Mouse (Mus musculus) heart, embryonic 11.5 days (tissue): Measurements from ENCODE around the gene B230104I21Rik. TPM values are rescaled to one million over a fixed set of nuclear protein-coding genes. Genes with fewer than 3 reads are reported as not detected.
A peak's percentile ranks its signal among the peaks of the same experiment; 100 is the strongest.

Experiments used
- ATAC-seq: fragments of 200-750 bp; cut with Nextera tagmentation; replicated peaks from 2 replicates; pipeline ENCODE4 v1.8.0; 2017; ENCODE audit warnings: moderate library complexity; ENCODE audit not compliant: insufficient number of reproducible peaks, low FRiP score, low TSS enrichment
- H3K27ac ChIP-seq: fragments of 300-500 bp; sonication (generic); 2 replicates; pipeline ENCODE4 v1.5.1; 2014; ENCODE audit warnings: mild to moderate bottlenecking, low read depth, low read length
- H3K27me3 ChIP-seq: fragments of 300-500 bp; sonication (generic); 2 replicates; pipeline ENCODE4 v1.6.1; 2014; ENCODE audit warnings: mild to moderate bottlenecking, low read length, mixed read lengths; ENCODE audit not compliant: control insufficient read depth, insufficient read depth
- H3K36me3 ChIP-seq: fragments of 300-500 bp; sonication (generic); 2 replicates; pipeline ENCODE4 v1.6.1; 2014; ENCODE audit warnings: mild to moderate bottlenecking, low read length, moderate library complexity, mixed read lengths; ENCODE audit not compliant: control insufficient read depth, insufficient read depth
- H3K4me1 ChIP-seq: fragments of 300-500 bp; sonication (generic); 2 replicates; pipeline ENCODE4 v1.6.1; 2014; ENCODE audit warnings: low read length; ENCODE audit not compliant: control insufficient read depth, insufficient read depth
- H3K4me2 ChIP-seq: fragments of 300-500 bp; sonication (generic); 2 replicates; pipeline ENCODE4 v1.6.1; 2014; ENCODE audit warnings: mild to moderate bottlenecking, moderate library complexity
- H3K4me3 ChIP-seq: fragments of 300-500 bp; sonication (generic); 2 replicates; pipeline ENCODE4 v1.5.1; 2014; ENCODE audit warnings: low read depth, low read length
- H3K9ac ChIP-seq: fragments of 300-500 bp; sonication (generic); 2 replicates; pipeline ENCODE4 v1.6.1; 2014; ENCODE audit warnings: mild to moderate bottlenecking, low read depth, low read length, moderate library complexity
- H3K9me3 ChIP-seq: fragments of 300-500 bp; sonication (generic); replicated peaks from 2 replicates; pipeline ENCODE4 v1.6.1; 2016; ENCODE audit warnings: low read length; ENCODE audit not compliant: control insufficient read depth
- WGBS: fragments of 180-500 bp; shearing (Covaris S2); extraction: QIAGEN DNeasy Blood & Tissue Kit; methylation state at CpG from one replicate; pipeline ENCODE4 v1.1.7; 2014; ENCODE audit not compliant: insufficient replicate concordance; 5-methylcytosine and 5-hydroxymethylcytosine counted together
- polyA plus RNA-seq: library from polyadenylated mRNA; unstranded; fragments of >200 nt; fragmentation: Nextera tagmentation; extraction: Ambion mirVana; gene quantifications from 2 replicates; pipeline ENCODE4 v1.2.1, GENCODE M21; 2014

Gene B230104I21Rik
- polyA plus RNA-seq, 1 experiment from 2014 or later = 0.24 TPM

GRCm38 (mm10) chr4:154375939-154376625 lies 40.2 kb downstream of the B230104I21Rik start:
- peaks cover 6% of the 10 kb centered on the region for H3K4me1 ChIP-seq
- H3K4me2 ChIP-seq = no peak overlapping the region
- H3K27me3 ChIP-seq = peaks cover 9% of the 10 kb centered on the region
- no peak overlapping the region for H3K4me3 ChIP-seq
- no peaks in the 10 kb centered on the region for H3K9me3 ChIP-seq
- no peak for ATAC-seq
- 75% methylated on average over 10 of the region's 10 CpGs for WGBS
- H3K9ac ChIP-seq = no peak overlapping the region
- H3K27ac ChIP-seq = no peak overlapping the region
- no peaks in the 10 kb centered on the region for H3K36me3 ChIP-seq

GRCm38 (mm10) chr4:154378876-154379275 lies 42.9 kb downstream of the B230104I21Rik start:
- no peak overlapping the region for H3K4me2 ChIP-seq
- no peaks in the 10 kb centered on the region for H3K9me3 ChIP-seq
- H3K9ac ChIP-seq = no peak overlapping the region
- WGBS = 86% methylated on average over 2 of the region's 2 CpGs
- no peak for ATAC-seq
- no peaks in the 10 kb centered on the region for H3K36me3 ChIP-seq
- no peaks in the 10 kb centered on the region for H3K4me1 ChIP-seq
- H3K4me3 ChIP-seq = no peak overlapping the region
- no peak overlapping the region for H3K27ac ChIP-seq
- H3K27me3 ChIP-seq = peaks cover 18% of the 10 kb centered on the region

- ATAC-seq = no peak
- Histone ChIP-seq H3K27ac (no peak overlapping the region), H3K9me3 (no peaks in the 10 kb centered on the region), H3K9ac (no peak overlapping the region), H3K36me3 (no peaks in the 10 kb centered on the region), H3K27me3 (peaks cover 36% of the 10 kb centered on the region), H3K4me3 (no peak overlapping the region), H3K4me1 (peaks cover 11% of the 10 kb centered on the region), H3K4me2 (no peak overlapping the region)
- WGBS = 62% methylated on average over 8 of the region's 8 CpGs
These were observed 49.3 kb downstream of the B230104I21Rik start for GRCm38 (mm10) chr4:154385208-154385607.

GRCm38 (mm10) chr4:154385918-154386317 lies 50.0 kb downstream of the B230104I21Rik start:
- Histone ChIP-seq H3K27me3 (peaks cover 39% of the 10 kb centered on the region), H3K4me3 (no peak overlapping the region), H3K9me3 (no peaks in the 10 kb centered on the region), H3K27ac (no peak overlapping the region), H3K9ac (no peak overlapping the region), H3K4me2 (no peak overlapping the region), H3K4me1 (peaks cover 18% of the 10 kb centered on the region), H3K36me3 (no peaks in the 10 kb centered on the region)
- 48% methylated on average over 2 of the region's 2 CpGs for WGBS
- no peak for ATAC-seq

- Histone ChIP-seq H3K27me3 (peaks cover 45% of the 10 kb centered on the region), H3K4me2 (no peak overlapping the region), H3K9ac (no peak overlapping the region), H3K4me3 (no peak overlapping the region), H3K9me3 (no peaks in the 10 kb centered on the region), H3K36me3 (no peaks in the 10 kb centered on the region), H3K4me1 (peaks cover 27% of the 10 kb centered on the region), H3K27ac (no peak overlapping the region; the same call in 1 of the 2 replicates)
- WGBS = 31% methylated on average over 8 of the region's 8 CpGs
- no peak for ATAC-seq
These were observed 50.9 kb downstream of the B230104I21Rik start for GRCm38 (mm10) chr4:154386810-154387209.

- Histone ChIP-seq H3K9ac (no peak overlapping the region), H3K4me1 (peaks cover 50% of the 10 kb centered on the region), H3K27me3 (peaks cover 36% of the 10 kb centered on the region), H3K4me3 (no peak overlapping the region), H3K4me2 (no peak overlapping the region), H3K9me3 (no peaks in the 10 kb centered on the region), H3K27ac (no peak overlapping the region), H3K36me3 (no peaks in the 10 kb centered on the region)
- WGBS = 76% methylated on average over 2 of the region's 2 CpGs
- ATAC-seq = no peak
These were observed 53.7 kb downstream of the B230104I21Rik start for GRCm38 (mm10) chr4:154389641-154390040.

- no peak for ATAC-seq
- 16% methylated on average over 20 of the region's 20 CpGs for WGBS
- Histone ChIP-seq H3K4me1 (peaks cover 55% of the 10 kb centered on the region), H3K36me3 (no peaks in the 10 kb centered on the region), H3K9ac (peak overlapping the region; percentile 2; the same call in 1 of the 2 replicates), H3K4me2 (0 out of 2 replicates have a peak overlapping the region, but pooled peaks have one; percentile 8), H3K27ac (0 out of 2 replicates have a peak overlapping the region, but pooled peaks have one; percentile 6), H3K9me3 (no peaks in the 10 kb centered on the region), H3K4me3 (no peak overlapping the region), H3K27me3 (peaks cover 43% of the 10 kb centered on the region)
These were observed 54.6 kb downstream of the B230104I21Rik start for GRCm38 (mm10) chr4:154390333-154391080.

GRCm38 (mm10) chr4:154392641-154393040 lies 56.7 kb downstream of the B230104I21Rik start:
- peaks cover 48% of the 10 kb centered on the region for H3K4me1 ChIP-seq
- WGBS = 79% methylated on average over 1 of the region's 1 CpGs

More at GRCm38 (mm10) chr4:154392641-154393040, 56.7 kb downstream of the B230104I21Rik start:
- Histone ChIP-seq H3K9ac (no peak overlapping the region), H3K36me3 (no peaks in the 10 kb centered on the region), H3K4me2 (no peak overlapping the region), H3K27me3 (peaks cover 50% of the 10 kb centered on the region), H3K27ac (peak overlapping the region; percentile 84), H3K9me3 (no peaks in the 10 kb centered on the region), H3K4me3 (no peak overlapping the region)
- no peak for ATAC-seq
